ENCODE assay signal across 9 mouse cellular contexts in genomic region chr3:96575272-96575984, GRCm38 (mm10). TPM values are rescaled to one million over a fixed set of nuclear protein-coding genes. Genes with fewer than 3 reads are reported as not detected.
DNase-seq lines count a peak whose midpoint lies in the region; ATAC-seq and TF ChIP-seq lines count a peak whose summit lies in the region.
"Had no signal": no experiment of that assay in that cellular context is flagged by ENCODE, and none has a peak within 500 bp of the region (broad histone marks: within the 10 kb centered on the region; RNA-seq: fewer than 3 reads in every experiment).

No protein-coding gene starts in this region.

- H3K9me3 ChIP-seq in intestine, embryonic 16.5 days (ENCODE audit: control insufficient read depth, low read length), result no peaks in the 10 kb centered on the region

- no peak for TF ChIP-seq CTCF in layer of hippocampus, adult 2 months (conservative IDR thresholded peaks at IDR 0.05)
- no peak for TF ChIP-seq CTCF in cerebellum, adult 2 months (IDR thresholded peaks at IDR 0.05; ENCODE audit: borderline replicate concordance, insufficient read depth, low read depth, low read length)

- 63% methylated on average over 8 of the region's 8 CpGs for WGBS in intestine, embryonic 16.5 days
- 96% methylated on average over 8 of the region's 8 CpGs for WGBS in macrophage (ENCODE audit: missing documents)
- WGBS in cerebellum, adult 2 months, result 92% methylated on average over 8 of the region's 8 CpGs

- H3K9ac ChIP-seq in intestine, embryonic 16.5 days (ENCODE audit: low read depth, low read length), result no peak overlapping the region

- H3K4me2 ChIP-seq in intestine, embryonic 16.5 days (ENCODE audit: low read depth, low read length), result peak overlapping the region; percentile 46

- peaks cover 25% of the 10 kb centered on the region for H3K79me2 ChIP-seq in macrophage (ENCODE audit: inconsistent target)

- no peaks in the 10 kb centered on the region for H3K27me3 ChIP-seq in intestine, embryonic 16.5 days (replicated peaks; ENCODE audit: control insufficient read depth, insufficient read depth, low read length)
- H3K27me3 ChIP-seq in cerebellum, adult 2 months (ENCODE audit: control insufficient read depth, insufficient read depth, low read length), result no peaks in the 10 kb centered on the region

- no peak for TF ChIP-seq POLR2A in cerebellum, adult 2 months (IDR thresholded peaks at IDR 0.05; ENCODE audit: borderline replicate concordance, insufficient read depth, low read length)

- DNase-seq in layer of hippocampus, adult 2 months (ENCODE audit: low spot score in 2 of 2), result no peak
- no peak for DNase-seq in layer of hippocampus, adult 8-10 months (ENCODE audit: low spot score in 2 of 2)
- peak; percentile 86 for DNase-seq in gastrocnemius, adult 18-20 months (ENCODE audit: low spot score)
- DNase-seq in left cerebral cortex, postnatal 36 days (ENCODE audit: low spot score in 2 of 2), result no peak
- no peak for DNase-seq in cerebellum, adult 2 months

- H3K4me3 ChIP-seq in layer of hippocampus, adult 2 months, result no peak overlapping the region
- no peak overlapping the region for H3K4me3 ChIP-seq in intestine, embryonic 16.5 days (ENCODE audit: low read length)
- H3K4me3 ChIP-seq in macrophage (ENCODE audit: inconsistent target), result no peak overlapping the region
- H3K4me3 ChIP-seq in cerebellum, adult 2 months (replicated peaks; ENCODE audit: insufficient read depth, low read depth, low read length), result no peak overlapping the region

- peak overlapping the region; percentile 82; the same call in 1 of the 2 replicates for H3K27ac ChIP-seq in layer of hippocampus, adult 2 months
- H3K27ac ChIP-seq in intestine, embryonic 16.5 days (ENCODE audit: low read length), result peak overlapping the region; percentile 96
- peak overlapping the region; percentile 97 for H3K27ac ChIP-seq in macrophage
- no peak overlapping the region for H3K27ac ChIP-seq in cerebellum, adult 2 months (ENCODE audit: insufficient read depth, low read length)

- intact Hi-C loops in left cerebral cortex, postnatal 36 days (cut with DNase I), result no loop called here

- ATAC-seq in intestine, embryonic 16.5 days, result peak; percentile 43
- ATAC-seq in cerebellum, adult (ENCODE audit: insufficient number of reproducible peaks, low FRiP score, low TSS enrichment), result no peak

- H3K4me1 ChIP-seq in intestine, embryonic 16.5 days (ENCODE audit: control insufficient read depth, insufficient read depth, low read length), result peaks cover 16% of the 10 kb centered on the region
- peaks cover 9% of the 10 kb centered on the region for H3K4me1 ChIP-seq in cerebellum, adult 2 months (ENCODE audit: control insufficient read depth, insufficient read depth, low read length)

- H3K36me3 ChIP-seq in intestine, embryonic 16.5 days (ENCODE audit: control insufficient read depth, insufficient read depth, low read length), result no peaks in the 10 kb centered on the region
- H3K36me3 ChIP-seq in macrophage (ENCODE audit: inconsistent target), result no peaks in the 10 kb centered on the region

RNA-seq across cellular contexts. Expression of gene Gm16253, which starts 1.4 kb away (rescaled TPM):
- total RNA-seq in layer of hippocampus, adult 2 months (2021), result not detected
- total RNA-seq in layer of hippocampus, adult 8-10 months (2022), result not detected
- 1 to 10 TPM; 1.2 to 2.0 TPM for total RNA-seq in gastrocnemius, adult 18-20 months (2021)
- polyA plus RNA-seq in intestine, embryonic 16.5 days (2015; fragmentation: Nextera tagmentation; extraction: Ambion mirVana), result 0.45 and 0.97 TPM in 2 replicates
- total RNA-seq in macrophage (2018; cell fraction: chromatin; rRNA removed), result not detected
- total RNA-seq in macrophage (2018; cell fraction: cytosol; rRNA removed), result under 1 TPM in 8 of 26 experiments, not detected in 18; 0.19 to 0.52 (median 0.36) TPM
- total RNA-seq in macrophage (2018; cell fraction: nucleus; rRNA removed), result not detected
- polyA plus RNA-seq in macrophage (2018), result not detected in 3 replicates
- not detected for total RNA-seq in left cerebral cortex, postnatal 36 days (2021)
- polyA plus RNA-seq in cerebellum, adult 2 months (2012; rRNA removed), result not detected in 2 replicates
- polyA plus RNA-seq: cortical plate, adult 2 months had no signal

RNA-seq across cellular contexts. Expression of gene Txnip, which starts 17.7 kb away (rescaled TPM):
- total RNA-seq in layer of hippocampus, adult 2 months (2021), result 10 to 100 TPM; 22.6 to 36.4 TPM
- 10 to 100 TPM; 23.9 to 39.1 (median 31.6) TPM for total RNA-seq in layer of hippocampus, adult 8-10 months (2022)
- total RNA-seq in gastrocnemius, adult 18-20 months (2021), result 100 to 1,000 TPM; 344 to 646 TPM
- 146 and 152 TPM in 2 replicates for polyA plus RNA-seq in intestine, embryonic 16.5 days (2015; fragmentation: Nextera tagmentation; extraction: Ambion mirVana)
- 100 to 1,000 TPM in 9 of 26 experiments, 10 to 100 TPM in 16, 1 to 10 TPM in 1; 8.8 to 741 (median 70.0) TPM for total RNA-seq in macrophage (2018; cell fraction: chromatin; rRNA removed)
- total RNA-seq in macrophage (2018; cell fraction: cytosol; rRNA removed), result 100 to 1,000 TPM in 16 of 26 experiments, 10 to 100 TPM in 10; 12.9 to 504 (median 163) TPM
- 100 to 1,000 TPM in 11 of 26 experiments, 10 to 100 TPM in 15; 14.5 to 587 (median 82.2) TPM for total RNA-seq in macrophage (2018; cell fraction: nucleus; rRNA removed)
- polyA plus RNA-seq in macrophage (2018), result 198 to 536 TPM (median 239 TPM) in 3 replicates
- total RNA-seq in left cerebral cortex, postnatal 36 days (2021), result 10 to 100 TPM; 19.5 to 21.8 TPM
- polyA plus RNA-seq in cerebellum, adult 2 months (2012; rRNA removed), result 15.2 and 21.9 TPM in 2 replicates

RNA-seq across cellular contexts. Expression of gene Polr3gl, which starts 18.6 kb away (rescaled TPM):
- total RNA-seq in layer of hippocampus, adult 2 months (2021), result 10 to 100 TPM; 32.1 to 34.4 TPM
- 10 to 100 TPM; 30.1 to 38.6 (median 32.5) TPM for total RNA-seq in layer of hippocampus, adult 8-10 months (2022)
- 10 to 100 TPM; 44.0 to 56.1 TPM for total RNA-seq in gastrocnemius, adult 18-20 months (2021)
- 23.1 and 24.4 TPM in 2 replicates for polyA plus RNA-seq in intestine, embryonic 16.5 days (2015; fragmentation: Nextera tagmentation; extraction: Ambion mirVana)
- total RNA-seq in macrophage (2018; cell fraction: chromatin; rRNA removed), result 100 to 1,000 TPM in 4 of 26 experiments, 10 to 100 TPM in 22; 12.2 to 172 (median 71.1) TPM
- total RNA-seq in macrophage (2018; cell fraction: cytosol; rRNA removed), result 10 to 100 TPM; 19.2 to 53.8 (median 30.2) TPM
- total RNA-seq in macrophage (2018; cell fraction: nucleus; rRNA removed), result 10 to 100 TPM; 16.6 to 93.9 (median 44.1) TPM
- polyA plus RNA-seq in macrophage (2018), result 31.8 to 127 TPM (median 41.1 TPM) in 3 replicates
- total RNA-seq in left cerebral cortex, postnatal 36 days (2021), result 10 to 100 TPM; 22.5 to 29.9 TPM
- 53.1 and 55.5 TPM in 2 replicates for polyA plus RNA-seq in cerebellum, adult 2 months (2012; rRNA removed)

RNA-seq across cellular contexts. Expression of gene Ankrd34a, which starts 21.0 kb away (rescaled TPM):
- total RNA-seq in layer of hippocampus, adult 2 months (2021), result 10 to 100 TPM; 55.2 to 56.7 TPM
- 10 to 100 TPM; 49.5 to 56.2 (median 52.6) TPM for total RNA-seq in layer of hippocampus, adult 8-10 months (2022)
- 1 to 10 TPM; 1.0 to 1.7 TPM for total RNA-seq in gastrocnemius, adult 18-20 months (2021)
- polyA plus RNA-seq in intestine, embryonic 16.5 days (2015; fragmentation: Nextera tagmentation; extraction: Ambion mirVana), result 2.0 and 2.1 TPM in 2 replicates
- total RNA-seq in macrophage (2018; cell fraction: chromatin; rRNA removed), result under 1 TPM in 1 of 26 experiments, not detected in 25; 0.32 TPM
- total RNA-seq in macrophage (2018; cell fraction: cytosol; rRNA removed), result under 1 TPM in 10 of 26 experiments, not detected in 16; 0.03 to 0.22 (median 0.09) TPM
- total RNA-seq in macrophage (2018; cell fraction: nucleus; rRNA removed), result under 1 TPM in 2 of 26 experiments, not detected in 24; 0.29 to 0.31 TPM
- polyA plus RNA-seq in macrophage (2018), result 0.07 to 0.15 TPM in 2 of 3 replicates, not detected in the other
- total RNA-seq in left cerebral cortex, postnatal 36 days (2021), result 10 to 100 TPM; 68.9 to 75.7 TPM
- 53.2 and 58.1 TPM in 2 replicates for polyA plus RNA-seq in cerebellum, adult 2 months (2012; rRNA removed)

RNA-seq across cellular contexts. Expression of gene Lix1l, which starts 25.5 kb away (rescaled TPM):
- 10 to 100 TPM; 29.0 to 29.1 TPM for total RNA-seq in layer of hippocampus, adult 2 months (2021)
- 10 to 100 TPM; 29.9 to 34.2 (median 31.4) TPM for total RNA-seq in layer of hippocampus, adult 8-10 months (2022)
- 1 to 10 TPM; 4.2 to 7.6 TPM for total RNA-seq in gastrocnemius, adult 18-20 months (2021)
- 4.8 TPM in 2 replicates for polyA plus RNA-seq in intestine, embryonic 16.5 days (2015; fragmentation: Nextera tagmentation; extraction: Ambion mirVana)
- 10 to 100 TPM in 3 of 26 experiments, 1 to 10 TPM in 21, under 1 TPM in 2; 0.50 to 15.7 (median 3.9) TPM for total RNA-seq in macrophage (2018; cell fraction: chromatin; rRNA removed)
- total RNA-seq in macrophage (2018; cell fraction: cytosol; rRNA removed), result 10 to 100 TPM in 7 of 26 experiments, 1 to 10 TPM in 19; 4.2 to 11.2 (median 7.2) TPM
- 10 to 100 TPM in 2 of 26 experiments, 1 to 10 TPM in 24; 2.0 to 12.9 (median 4.6) TPM for total RNA-seq in macrophage (2018; cell fraction: nucleus; rRNA removed)
- 7.5 to 9.5 TPM (median 8.3 TPM) in 3 replicates for polyA plus RNA-seq in macrophage (2018)
- total RNA-seq in left cerebral cortex, postnatal 36 days (2021), result 10 to 100 TPM; 17.3 to 18.3 TPM
- polyA plus RNA-seq in cerebellum, adult 2 months (2012; rRNA removed), result 23.9 and 24.7 TPM in 2 replicates

Comparison
In these comparisons a context has a peak if more than half of its experiments do, and no peak if none do; other contexts are left out.
1. RNA of gene Txnip, which starts 17.7 kb away (total RNA-seq): 344 to 646 TPM in gastrocnemius, adult 18-20 months; 22.6 to 36.4 TPM in layer of hippocampus, adult 2 months, 23.9 to 39.1 TPM in layer of hippocampus, adult 8-10 months and 19.5 to 21.8 TPM in left cerebral cortex, postnatal 36 days; every median in the first group is over 4 times any median in the second.